Mouse (Mus musculus) liver, embryonic 14.5 days (tissue): ENCODE data around the gene Crispld2.

Experiments used
- CTCF ChIP-seq: IDR thresholded peaks from 2 replicates; pipeline ENCODE4 v1.5.1; 2016; ENCODE audit warnings: antibody characterized with exemption, low read depth, control low read depth
- EP300 ChIP-seq: IDR thresholded peaks from 2 replicates; pipeline ENCODE4 v1.6.1; 2016; ENCODE audit warnings: antibody characterized with exemption, low read depth

DNA sequence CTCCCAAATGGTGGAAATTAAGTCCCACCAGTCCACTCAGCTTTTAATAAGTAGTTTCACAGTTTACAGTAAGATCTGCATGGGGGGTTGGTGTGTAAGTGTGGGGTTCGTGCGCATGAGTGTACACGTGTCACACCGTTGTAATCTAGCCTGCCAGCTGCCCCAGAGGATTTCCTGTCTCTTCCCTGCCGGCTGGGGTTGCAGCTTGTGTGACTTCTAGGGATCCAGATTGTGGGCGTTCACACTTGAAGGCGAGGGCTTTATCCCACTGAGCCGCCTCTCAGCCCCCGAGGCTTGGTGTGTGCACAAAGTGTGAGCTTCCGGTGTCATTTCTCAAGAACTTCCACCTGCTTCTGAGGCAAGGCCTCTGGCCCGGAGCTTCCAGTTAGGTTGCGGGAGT, 19.7 kb upstream of the Crispld2 start:
- TF ChIP-seq CTCF = no peak
- TF ChIP-seq EP300 = no peak
